Mouse (Mus musculus) midbrain, embryonic 11.5 days (tissue): ENCODE data around the gene B3gnt2. TPM values are rescaled to one million over a fixed set of nuclear protein-coding genes. Genes with fewer than 3 reads are reported as not detected.

Source experiments
- ATAC-seq: fragments of 200-750 bp; cut with Nextera tagmentation; 2 replicates; pipeline ENCODE4 v1.8.0; 2017; ENCODE audit warnings: moderate TSS enrichment, moderate library complexity; ENCODE audit not compliant: low FRiP score
- DNase-seq: peaks from one replicate; pipeline ENCODE4 v3.0.0; 2015; ENCODE audit warnings: low spot score; ENCODE audit errors: missing footprints
- H3K27ac ChIP-seq: fragments of 300-500 bp; sonication (generic); 2 replicates; pipeline ENCODE4 v1.5.1; 2014; ENCODE audit warnings: low read depth, low read length
- H3K27me3 ChIP-seq: fragments of 300-500 bp; sonication (generic); 2 replicates; pipeline ENCODE4 v1.6.1; 2014; ENCODE audit warnings: mild to moderate bottlenecking, low read length, moderate library complexity, mixed read lengths; ENCODE audit not compliant: control insufficient read depth, insufficient read depth
- H3K36me3 ChIP-seq: fragments of 300-500 bp; sonication (generic); 2 replicates; pipeline ENCODE4 v1.6.1; 2014; ENCODE audit warnings: mild to moderate bottlenecking, low read length, moderate library complexity, mixed read lengths; ENCODE audit not compliant: control insufficient read depth, insufficient read depth
- H3K4me1 ChIP-seq: fragments of 300-500 bp; sonication (generic); 2 replicates; pipeline ENCODE4 v1.6.1; 2014; ENCODE audit warnings: low read length; ENCODE audit not compliant: control insufficient read depth, insufficient read depth
- H3K4me2 ChIP-seq: fragments of 300-500 bp; sonication (generic); 2 replicates; pipeline ENCODE4 v1.6.1; 2014; ENCODE audit warnings: mild to moderate bottlenecking, moderate library complexity
- H3K4me3 ChIP-seq: fragments of 300-500 bp; sonication (generic); 2 replicates; pipeline ENCODE4 v1.5.1; 2014; ENCODE audit warnings: low read depth, low read length
- H3K9ac ChIP-seq: fragments of 300-500 bp; sonication (generic); 2 replicates; pipeline ENCODE4 v1.6.1; 2014; ENCODE audit warnings: low read length
- H3K9me3 ChIP-seq: fragments of 300-500 bp; sonication (generic); 2 replicates; pipeline ENCODE4 v1.6.1; 2016; ENCODE audit warnings: low read length; ENCODE audit not compliant: control insufficient read depth
- WGBS: fragments of 180-500 bp; shearing (Covaris S2); extraction: QIAGEN DNeasy Blood & Tissue Kit; methylation state at CpG from one replicate; pipeline ENCODE4 v1.1.7; 2014; 5-methylcytosine and 5-hydroxymethylcytosine counted together
- polyA plus RNA-seq: library from polyadenylated mRNA; unstranded; fragments of >200 nt; fragmentation: Nextera tagmentation; extraction: Ambion mirVana; gene quantifications from 2 replicates; pipeline ENCODE4 v1.2.1, GENCODE M21; 2014

The B3gnt2 gene
- polyA plus RNA-seq, 1 experiment from 2014 or later, result 1.8 TPM

DNA sequence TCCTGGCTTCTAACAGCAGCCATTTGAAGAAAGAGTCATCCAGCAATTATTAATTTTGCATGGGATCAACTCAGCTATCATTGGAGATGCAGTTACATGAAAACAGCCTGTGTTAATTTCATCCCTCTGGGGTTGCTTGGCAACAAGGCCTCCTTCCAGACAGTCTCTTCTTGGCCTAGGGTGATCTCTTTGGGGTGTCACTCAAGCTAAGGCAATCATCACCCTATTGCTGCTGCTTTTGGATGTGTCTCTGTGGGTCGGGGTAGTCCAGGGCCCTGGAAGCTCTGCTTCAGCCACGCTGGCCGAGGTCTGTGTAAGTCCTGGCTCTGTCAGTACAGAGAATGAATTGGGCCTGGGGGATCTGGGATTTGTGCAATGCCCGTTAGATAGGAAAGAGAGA lies 14.5 kb upstream of the B3gnt2 start:
- no peak overlapping the region for H3K4me2 ChIP-seq

DNA sequence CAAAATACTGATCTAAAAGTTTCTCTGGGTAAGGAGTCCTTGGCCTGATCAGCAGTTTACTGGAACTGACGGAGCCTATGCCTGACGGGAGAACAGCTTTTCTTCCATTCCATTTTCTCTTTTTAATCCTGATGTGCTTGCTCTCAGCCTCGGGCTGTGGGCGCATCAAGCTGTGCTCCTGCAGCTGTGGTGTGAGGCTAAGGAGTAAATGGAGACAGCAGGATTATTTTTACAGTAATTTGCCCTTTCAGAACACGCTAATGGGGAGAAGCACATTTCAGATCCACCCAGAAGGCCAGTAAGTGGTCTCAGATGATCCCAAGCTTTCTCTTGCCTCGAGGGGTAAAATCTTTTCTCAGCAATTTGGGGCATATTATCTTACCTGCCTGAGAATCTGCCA lies 14.0 kb upstream of the B3gnt2 start:
- no peaks in the 10 kb centered on the region for H3K36me3 ChIP-seq
- WGBS, result 60% methylated on average over 6 of the region's 6 CpGs
- H3K9me3 ChIP-seq, result no peaks in the 10 kb centered on the region
- no peak overlapping the region for H3K4me2 ChIP-seq
- DNase-seq (no peak), ATAC-seq (no peak)
- no peak overlapping the region for H3K4me3 ChIP-seq
- no peaks in the 10 kb centered on the region for H3K27me3 ChIP-seq
- no peak overlapping the region for H3K9ac ChIP-seq
- H3K4me1 ChIP-seq, result no peaks in the 10 kb centered on the region
- no peak overlapping the region for H3K27ac ChIP-seq

More for the DNA sequence above, 14.5 kb upstream of the B3gnt2 start:
- Histone ChIP-seq H3K9me3 (no peaks in the 10 kb centered on the region), H3K4me1 (no peaks in the 10 kb centered on the region), H3K9ac (no peak overlapping the region), H3K4me3 (no peak overlapping the region), H3K27me3 (no peaks in the 10 kb centered on the region), H3K36me3 (no peaks in the 10 kb centered on the region), H3K27ac (no peak overlapping the region)
- no peak for ATAC-seq
- 73% methylated on average over 4 of the region's 4 CpGs for WGBS
- DNase-seq, result no peak

DNA sequence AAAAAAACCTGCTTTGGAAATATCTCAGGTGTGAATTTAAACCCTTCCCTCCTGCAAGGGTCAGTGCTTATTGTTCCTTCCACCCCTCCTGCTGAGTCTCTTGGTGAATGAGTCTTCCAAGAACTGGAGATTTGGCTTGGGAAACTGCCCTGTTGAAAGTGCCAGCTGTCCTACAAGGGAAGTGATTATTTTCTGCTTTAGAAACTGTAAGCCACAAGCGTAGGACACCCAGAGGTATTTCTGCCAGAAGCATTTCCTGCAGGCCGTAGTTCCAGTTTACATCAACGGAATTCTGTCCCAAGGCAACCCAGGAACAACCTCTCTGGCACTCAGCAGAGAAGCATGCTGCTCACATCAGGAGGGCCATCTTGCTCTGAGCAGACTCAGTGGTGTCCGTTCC lies 12.6 kb upstream of the B3gnt2 start:
- 66% methylated on average over 4 of the region's 4 CpGs for WGBS

DNA sequence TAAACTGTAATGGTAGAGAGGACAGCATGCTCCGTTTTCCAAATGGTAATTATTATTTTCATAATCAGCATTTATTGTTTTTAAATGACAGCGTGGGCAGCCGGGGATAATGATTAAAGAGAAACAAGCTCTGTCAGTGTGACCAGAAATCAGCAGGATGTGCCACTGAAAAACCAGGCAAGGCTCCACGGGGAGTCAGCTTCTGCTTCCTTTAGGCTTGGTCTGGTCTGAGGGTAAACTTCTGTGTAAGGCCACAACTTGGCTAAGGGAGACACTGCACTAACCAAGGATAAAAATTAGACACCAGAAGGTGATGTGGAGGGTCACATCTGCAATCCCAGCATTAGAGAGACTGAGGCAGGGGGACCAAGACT lies 11.5 kb upstream of the B3gnt2 start:
- 79% methylated on average over 4 of the region's 4 CpGs for WGBS
- Histone ChIP-seq H3K9ac (no peak overlapping the region), H3K27me3 (no peaks in the 10 kb centered on the region), H3K27ac (no peak overlapping the region), H3K4me2 (no peak overlapping the region), H3K4me3 (no peak overlapping the region), H3K9me3 (no peaks in the 10 kb centered on the region), H3K4me1 (no peaks in the 10 kb centered on the region), H3K36me3 (no peaks in the 10 kb centered on the region)
- DNase-seq, result no peak
- ATAC-seq, result no peak

More for the DNA sequence above, 12.6 kb upstream of the B3gnt2 start:
- Histone ChIP-seq H3K9me3 (no peaks in the 10 kb centered on the region), H3K4me3 (no peak overlapping the region), H3K4me1 (no peaks in the 10 kb centered on the region), H3K4me2 (no peak overlapping the region), H3K36me3 (no peaks in the 10 kb centered on the region), H3K27me3 (no peaks in the 10 kb centered on the region), H3K9ac (no peak overlapping the region), H3K27ac (no peak overlapping the region)
- no peak for DNase-seq
- no peak for ATAC-seq

DNA sequence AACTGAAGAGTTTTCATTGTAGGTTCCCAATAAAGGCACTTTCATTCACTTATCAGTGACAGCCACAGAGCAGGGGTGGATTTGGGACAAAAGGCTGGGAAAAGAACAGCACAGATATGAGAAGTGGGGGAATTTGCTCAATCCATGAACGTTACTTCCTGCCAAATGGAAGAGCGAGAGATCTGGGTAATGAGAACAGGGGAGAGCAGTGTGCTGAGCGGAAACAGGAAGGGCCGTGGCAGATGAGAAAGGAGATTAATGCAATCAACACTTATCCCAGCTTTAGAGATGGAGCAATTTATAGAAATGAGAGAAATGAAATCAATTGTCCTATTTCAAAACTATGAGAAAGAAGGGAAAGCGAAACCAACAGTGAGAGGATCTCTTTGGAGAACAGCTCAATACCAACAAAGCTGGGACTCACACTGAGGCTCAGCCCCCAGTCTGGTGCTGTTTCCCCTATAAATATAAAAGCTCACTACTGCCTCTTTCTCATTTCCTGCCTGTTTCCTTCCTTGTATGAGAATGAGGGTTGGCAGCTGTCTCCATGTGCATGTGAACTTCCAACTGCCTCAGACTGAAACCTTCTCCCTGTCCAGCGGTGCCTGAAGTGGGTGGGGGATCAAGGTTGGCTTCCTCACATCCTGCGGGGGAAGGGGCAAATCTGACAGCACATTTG lies 11.0 kb upstream of the B3gnt2 start:
- ATAC-seq, result no peak
- 78% methylated on average over 7 of the region's 7 CpGs for WGBS
- Histone ChIP-seq H3K4me3 (no peak overlapping the region), H3K27me3 (no peaks in the 10 kb centered on the region), H3K9ac (no peak overlapping the region), H3K4me2 (no peak overlapping the region), H3K9me3 (no peaks in the 10 kb centered on the region), H3K27ac (no peak overlapping the region), H3K4me1 (no peaks in the 10 kb centered on the region), H3K36me3 (no peaks in the 10 kb centered on the region)
- no peak for DNase-seq

DNA sequence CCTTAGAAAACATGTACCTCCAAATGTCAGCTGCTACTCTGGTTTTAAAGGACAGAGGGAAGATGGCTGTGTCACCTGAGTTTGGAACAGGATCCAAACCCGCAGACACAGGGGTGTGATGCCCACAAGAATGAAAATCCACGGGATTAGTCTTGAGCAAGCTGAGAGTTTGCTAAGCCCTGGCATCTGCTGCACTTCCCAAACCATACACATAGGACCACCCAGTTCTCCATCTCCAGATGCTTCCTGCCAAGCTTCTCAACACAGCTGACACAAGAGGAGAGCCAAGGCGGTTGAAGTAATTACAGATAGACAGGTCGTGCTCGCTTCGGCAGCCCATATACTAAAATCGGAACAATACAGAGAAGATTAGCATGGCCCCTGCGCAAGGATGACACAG lies 7.8 kb upstream of the B3gnt2 start:
- no peak for DNase-seq
- no peak for ATAC-seq
- H3K4me2 ChIP-seq, result no peak overlapping the region
- no peak overlapping the region for H3K9ac ChIP-seq
- H3K36me3 ChIP-seq, result no peaks in the 10 kb centered on the region
- H3K27me3 ChIP-seq, result no peaks in the 10 kb centered on the region
- no peaks in the 10 kb centered on the region for H3K4me1 ChIP-seq
- WGBS, result 83% methylated on average over 8 of the region's 8 CpGs
- H3K9me3 ChIP-seq, result no peaks in the 10 kb centered on the region
- no peak overlapping the region for H3K4me3 ChIP-seq
- no peak overlapping the region for H3K27ac ChIP-seq

DNA sequence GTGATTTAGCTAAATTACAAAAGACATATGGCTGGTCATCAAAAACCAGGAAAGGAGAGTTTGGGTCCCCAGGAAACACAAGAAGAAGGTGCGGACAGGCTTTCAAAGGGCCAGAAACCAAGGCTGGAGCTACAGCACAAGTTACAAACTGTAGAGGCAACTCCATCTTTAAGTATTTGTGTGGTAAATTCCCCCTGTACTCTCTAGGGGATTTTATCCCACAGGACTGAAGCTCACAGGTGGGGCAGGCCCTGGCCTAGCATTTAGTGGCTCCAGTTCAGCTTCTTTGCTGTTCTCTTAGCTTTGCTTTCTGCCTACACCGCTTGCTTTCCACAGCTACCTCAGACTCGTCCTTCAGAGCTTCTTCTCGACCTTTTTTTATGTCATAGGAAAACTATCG lies 6.9 kb upstream of the B3gnt2 start:
- Histone ChIP-seq H3K27ac (no peak overlapping the region), H3K9me3 (no peaks in the 10 kb centered on the region), H3K4me3 (no peak overlapping the region), H3K9ac (no peak overlapping the region), H3K27me3 (no peaks in the 10 kb centered on the region), H3K4me1 (no peaks in the 10 kb centered on the region), H3K4me2 (no peak overlapping the region), H3K36me3 (no peaks in the 10 kb centered on the region)
- WGBS, result 89% methylated on average over 5 of the region's 5 CpGs
- ATAC-seq (no peak), DNase-seq (no peak)

DNA sequence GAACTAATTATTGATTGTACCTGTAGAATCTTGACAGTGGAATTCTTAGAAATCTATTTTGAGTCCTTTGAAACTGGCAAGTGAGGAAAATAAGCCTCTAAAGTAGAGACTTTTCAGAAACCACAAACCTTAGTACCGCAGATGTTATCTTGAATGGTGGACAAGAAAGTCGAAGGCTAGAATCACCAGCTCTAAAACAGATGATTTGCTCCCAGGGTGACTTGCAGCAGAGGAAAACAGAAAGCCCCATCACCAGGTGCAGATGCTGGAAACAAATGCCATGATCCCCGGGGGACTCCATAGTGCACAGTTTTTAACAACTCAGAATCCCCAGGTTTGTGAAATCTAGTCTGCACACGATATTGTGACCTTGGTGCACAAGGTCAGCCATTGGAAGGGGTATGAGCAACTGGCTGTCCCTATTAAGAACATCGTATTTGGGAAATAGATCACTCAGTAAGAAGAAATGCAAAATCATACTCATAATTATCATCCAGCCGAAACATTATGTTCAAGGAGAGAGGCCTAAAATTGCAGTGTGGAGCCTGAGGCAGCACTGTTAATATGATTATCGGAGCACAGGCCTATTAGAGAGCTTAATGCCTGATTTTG lies 5.0 kb upstream of the B3gnt2 start:
- ATAC-seq, result no peak
- WGBS, result 85% methylated on average over 7 of the region's 7 CpGs
- no peaks in the 10 kb centered on the region for H3K9me3 ChIP-seq

DNA sequence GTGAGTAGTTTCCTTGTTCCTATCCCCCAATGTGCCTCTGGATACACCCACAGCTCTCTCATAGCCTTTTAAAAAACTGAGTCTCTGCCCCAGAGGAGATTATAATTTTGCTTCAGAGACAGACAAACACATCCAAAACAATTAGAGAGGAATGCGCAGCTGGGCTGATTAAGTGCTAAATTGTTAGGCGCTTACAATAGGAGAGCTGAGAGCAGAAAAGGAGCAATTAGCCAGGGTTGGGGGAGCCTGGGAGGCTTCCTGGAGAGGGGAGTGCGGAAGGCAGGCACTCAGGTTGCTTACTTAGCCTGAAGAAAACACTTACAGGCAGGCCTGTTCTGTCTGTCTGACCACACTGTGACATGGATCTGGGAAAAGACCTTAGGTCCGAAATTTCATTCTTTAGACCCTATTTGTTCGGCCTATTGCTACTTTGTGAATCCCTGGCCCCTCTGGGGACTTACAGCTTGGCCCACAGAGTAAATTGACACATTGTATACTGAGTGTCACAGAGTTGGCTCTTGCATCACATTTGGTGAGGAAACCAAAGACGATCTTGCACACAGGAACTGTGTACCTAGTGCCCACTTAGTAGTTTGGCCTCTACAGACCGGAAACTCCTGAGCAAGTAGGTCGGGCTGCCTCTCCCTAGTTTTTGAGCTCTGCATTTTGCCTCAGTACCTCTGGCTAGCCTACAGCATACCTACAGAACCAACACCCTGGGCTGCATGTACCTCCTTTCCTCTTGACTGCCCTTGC lies 3.7 kb upstream of the B3gnt2 start:
- Histone ChIP-seq H3K27me3 (peaks cover 23% of the 10 kb centered on the region), H3K4me3 (no peak overlapping the region)

More for the DNA sequence above, 5.0 kb upstream of the B3gnt2 start:
- Histone ChIP-seq H3K27ac (no peak overlapping the region), H3K4me2 (no peak overlapping the region), H3K4me1 (no peaks in the 10 kb centered on the region), H3K9ac (no peak overlapping the region), H3K27me3 (peaks cover 11% of the 10 kb centered on the region), H3K4me3 (no peak overlapping the region), H3K36me3 (no peaks in the 10 kb centered on the region)
- DNase-seq, result no peak

More for the DNA sequence above, 3.7 kb upstream of the B3gnt2 start:
- WGBS, result 51% methylated on average over 8 of the region's 8 CpGs
- DNase-seq (no peak), ATAC-seq (no peak)
- no peak overlapping the region for H3K4me2 ChIP-seq
- H3K36me3 ChIP-seq, result no peaks in the 10 kb centered on the region
- no peaks in the 10 kb centered on the region for H3K9me3 ChIP-seq
- no peak overlapping the region for H3K9ac ChIP-seq
- H3K4me1 ChIP-seq, result peaks cover 7% of the 10 kb centered on the region
- no peak overlapping the region for H3K27ac ChIP-seq
